Mouse (Mus musculus): ENCODE data around the gene Gm20388.

Gene Gm20388

DNA sequence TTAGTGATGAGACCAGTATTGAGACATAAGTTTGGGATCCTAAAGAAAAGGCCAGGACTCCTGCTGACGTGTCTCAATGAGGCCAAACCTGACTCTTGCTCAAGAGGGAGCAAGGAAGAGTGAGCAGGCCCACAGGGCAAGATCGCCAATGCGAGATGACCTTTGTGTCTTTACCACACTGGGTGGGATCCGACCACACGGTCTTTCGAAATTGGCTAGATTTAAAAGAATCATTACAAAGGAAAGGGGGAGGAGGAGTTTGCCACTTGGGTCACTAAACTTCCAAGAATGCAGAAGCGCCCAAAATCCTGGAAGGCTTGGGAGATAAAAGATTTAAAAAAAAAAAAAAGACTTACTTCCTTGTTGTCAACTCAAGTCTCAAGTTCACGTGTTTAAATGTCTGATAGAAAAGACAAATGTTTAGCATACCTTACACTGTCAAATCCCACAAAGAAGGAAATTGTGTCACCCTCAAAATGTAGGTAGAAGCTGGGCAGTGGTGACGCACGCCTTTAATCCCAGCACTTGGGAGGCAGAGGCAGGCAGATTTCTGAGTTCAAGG is 1936.7 kb downstream of the Gm20388 start:
- no peak for DNase-seq (ENCODE audit: low spot score in 2 of 2)

DNA sequence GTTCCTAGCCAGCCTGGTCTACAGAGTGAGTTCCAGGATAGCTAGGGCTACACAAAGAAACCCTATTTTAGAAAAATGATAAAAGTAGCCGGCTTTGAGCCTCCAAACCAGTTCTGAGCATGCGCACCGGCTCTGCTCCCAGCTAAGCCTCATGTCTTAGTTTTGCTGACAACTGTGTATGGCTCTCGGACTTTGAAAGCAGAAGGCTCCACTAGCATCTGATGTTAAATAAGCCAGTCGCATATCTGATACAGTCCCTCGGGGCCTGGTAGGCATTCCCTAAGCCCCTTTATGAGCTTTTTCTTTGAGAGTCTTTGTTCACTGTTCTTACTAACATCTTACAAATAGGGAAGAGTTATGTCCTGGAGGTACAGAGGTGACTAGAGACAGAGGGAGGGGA is 1937.3 kb downstream of the Gm20388 start:
- DNase-seq (ENCODE audit: low spot score in 2 of 2): no peak

DNA sequence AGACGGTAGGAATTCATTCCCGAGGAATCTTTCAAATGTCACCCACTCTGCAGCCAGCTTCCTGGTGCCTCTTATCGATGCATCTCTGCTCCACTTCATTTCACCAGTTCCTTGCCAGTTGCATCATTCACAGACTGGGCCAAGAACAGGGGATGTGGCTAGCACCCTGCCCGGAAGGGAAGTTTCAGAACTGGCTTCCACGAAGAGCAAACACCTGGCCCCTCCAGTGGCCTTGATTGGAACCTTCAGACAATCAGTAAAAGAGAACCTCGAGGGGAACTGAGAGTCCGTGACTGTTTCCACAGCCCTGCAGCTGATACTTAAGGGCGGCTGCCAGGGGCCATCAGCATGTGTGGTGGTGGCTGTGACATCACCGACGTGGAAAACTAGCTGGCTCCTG is 1937.9 kb downstream of the Gm20388 start:
- DNase-seq (ENCODE audit: low spot score in 2 of 2): no peak

DNA sequence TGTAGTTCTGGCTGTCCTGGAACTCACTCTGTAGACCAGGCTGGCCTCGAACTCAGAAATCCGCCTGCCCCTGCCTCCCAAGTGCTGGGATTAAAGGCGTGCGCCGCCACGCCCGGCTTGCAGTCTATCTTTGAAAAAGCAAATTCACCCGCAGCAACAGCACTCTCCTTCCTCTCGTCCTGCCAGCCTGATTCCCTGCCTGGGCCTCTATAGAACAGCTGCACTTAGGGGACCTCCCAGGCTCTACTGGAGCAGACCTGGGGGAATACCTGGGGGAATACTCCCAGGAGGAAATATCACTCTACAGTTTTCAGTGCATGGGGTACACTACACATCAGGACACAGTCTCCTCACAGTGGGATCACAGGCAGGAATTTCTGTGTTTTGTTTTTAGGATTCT is 1938.7 kb downstream of the Gm20388 start:
- DNase-seq (ENCODE audit: low spot score in 2 of 2): no peak

DNA sequence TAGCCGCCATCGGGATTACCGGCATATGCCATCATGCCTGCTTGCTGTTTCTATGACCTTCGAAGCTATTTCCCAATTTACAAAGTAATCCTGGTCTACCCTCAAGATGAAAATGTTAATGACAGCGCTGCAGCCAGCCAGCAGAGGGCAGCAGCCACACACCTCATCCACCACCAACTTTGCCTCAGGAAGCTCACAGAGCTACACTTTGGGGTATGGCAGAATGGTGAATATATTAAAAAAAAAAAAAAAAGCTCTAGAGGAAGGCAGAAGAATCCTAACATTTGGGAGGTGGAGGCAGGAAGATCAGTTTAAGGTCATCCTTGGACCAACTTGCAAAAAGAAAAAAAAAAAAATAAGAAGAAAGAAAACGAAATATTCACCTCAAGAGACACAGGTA is 1939.4 kb downstream of the Gm20388 start:
- DNase-seq (ENCODE audit: low spot score in 2 of 2): peak in 1 of 2 experiments; percentile 86

DNA sequence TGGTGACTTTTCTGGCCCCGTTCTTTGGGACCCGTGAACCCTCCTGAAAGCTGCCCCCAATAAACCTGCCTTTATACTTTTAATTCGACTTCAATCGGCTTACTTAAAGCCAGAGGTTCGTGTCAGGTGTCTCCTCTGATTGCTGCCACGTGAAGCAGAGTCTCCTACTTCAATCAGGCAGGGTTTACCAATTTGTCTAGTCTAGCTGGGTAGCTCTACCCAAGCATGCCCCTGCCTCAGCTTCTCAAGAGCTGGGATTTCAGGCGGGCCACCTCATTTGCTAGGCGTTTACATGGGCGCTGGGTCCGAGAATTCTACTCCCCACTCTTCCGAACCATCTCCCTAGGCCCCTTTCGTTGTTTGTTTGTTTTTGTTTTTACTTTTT is 1939.8 kb downstream of the Gm20388 start:
- no peak for DNase-seq (ENCODE audit: low spot score in 2 of 2)

DNA sequence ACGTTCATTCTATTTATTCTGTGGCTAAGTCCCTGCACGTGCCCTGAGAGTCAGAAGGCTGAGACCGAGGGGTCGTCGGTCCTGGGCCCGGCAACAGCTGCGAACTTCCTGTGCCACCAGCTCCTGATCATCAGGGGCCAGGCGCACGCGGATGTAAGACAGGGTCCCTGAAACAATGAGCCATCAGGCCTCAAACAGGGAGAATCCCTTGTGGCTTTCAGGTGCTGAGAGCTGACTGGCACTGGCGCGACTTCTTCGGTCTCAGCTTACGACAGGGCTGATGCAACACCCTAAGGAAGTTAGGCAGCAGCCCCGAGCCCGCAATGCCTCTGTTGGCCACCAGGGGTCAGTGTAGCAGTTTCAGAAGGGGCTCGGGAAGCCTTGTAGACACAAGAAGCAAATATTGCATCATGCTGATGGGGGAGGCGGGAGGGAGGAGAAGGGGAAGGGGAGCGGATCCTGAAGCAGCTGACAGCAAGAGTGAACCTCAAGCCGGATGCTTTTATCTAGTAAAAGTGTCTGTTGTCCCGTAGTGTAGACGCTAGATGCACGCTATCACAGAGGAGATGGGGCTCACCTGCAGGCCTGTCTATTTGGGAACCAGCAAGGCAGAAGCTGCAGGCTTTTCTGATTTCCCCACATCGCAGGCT is 1940.3 kb downstream of the Gm20388 start:
- DNase-seq (ENCODE audit: low spot score in 2 of 2): peak; percentile 82 to 99

DNA sequence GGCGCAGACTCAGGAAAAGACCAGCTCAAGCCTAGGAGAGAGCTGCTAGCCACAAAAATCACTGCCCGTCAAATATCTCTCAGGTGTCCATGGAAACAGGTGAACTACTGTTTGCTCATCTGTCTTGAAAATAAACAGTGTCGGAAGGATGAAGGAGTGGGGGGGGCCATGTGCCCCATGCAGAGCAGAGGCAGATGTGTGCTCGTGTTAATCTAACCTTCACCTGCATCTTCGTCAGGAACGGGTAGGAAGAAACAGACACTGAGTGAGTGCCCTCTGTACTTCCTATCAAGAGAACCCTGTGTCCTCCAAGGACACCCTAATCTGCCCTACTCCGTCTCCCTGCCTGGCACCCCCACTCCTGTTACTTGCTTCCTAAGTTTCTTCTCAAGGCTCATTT is 1941.1 kb downstream of the Gm20388 start:
- no peak for DNase-seq (ENCODE audit: low spot score in 2 of 2)

DNA sequence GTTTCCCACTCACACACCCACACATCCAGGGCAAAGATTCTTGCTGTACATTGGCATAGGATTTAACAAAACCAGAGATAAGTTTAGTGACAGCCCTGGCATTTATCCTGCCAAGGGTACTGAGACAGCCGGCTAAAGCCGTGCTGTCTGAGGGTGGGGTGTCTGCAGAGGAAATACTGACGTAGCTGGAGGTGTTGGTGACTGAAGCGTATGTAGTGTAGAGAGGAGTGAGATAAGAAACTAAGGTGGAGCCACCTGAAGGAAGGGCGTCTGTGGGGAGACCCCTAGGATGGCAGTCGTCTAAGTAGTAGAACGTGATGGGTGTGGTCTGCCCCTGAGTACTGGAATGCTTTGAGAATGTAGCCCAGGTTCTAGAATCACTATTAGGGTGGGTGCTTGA is 1941.8 kb downstream of the Gm20388 start:
- no peak for DNase-seq (ENCODE audit: low spot score in 2 of 2)

DNA sequence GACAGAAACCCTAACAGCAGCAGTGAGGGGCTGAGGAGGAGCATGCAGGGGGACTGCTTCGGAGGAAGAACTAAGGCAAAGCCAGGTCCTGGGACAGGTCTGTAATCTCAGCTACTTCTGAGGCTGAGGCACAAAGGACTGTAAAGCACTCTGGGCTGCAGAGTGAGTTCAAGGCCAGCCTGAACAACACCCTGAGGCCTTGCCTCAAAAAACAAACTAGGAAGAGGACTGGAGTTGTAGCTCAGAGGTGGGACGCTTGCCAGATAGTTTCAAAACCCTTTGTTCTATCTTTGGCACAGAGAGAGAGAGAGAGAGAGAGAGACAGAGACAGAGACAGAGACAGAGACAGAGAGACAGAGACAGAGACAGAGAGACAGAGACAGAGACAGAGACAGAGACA is 1942.9 kb downstream of the Gm20388 start:
- no peak for DNase-seq (ENCODE audit: low spot score in 2 of 2)

DNA sequence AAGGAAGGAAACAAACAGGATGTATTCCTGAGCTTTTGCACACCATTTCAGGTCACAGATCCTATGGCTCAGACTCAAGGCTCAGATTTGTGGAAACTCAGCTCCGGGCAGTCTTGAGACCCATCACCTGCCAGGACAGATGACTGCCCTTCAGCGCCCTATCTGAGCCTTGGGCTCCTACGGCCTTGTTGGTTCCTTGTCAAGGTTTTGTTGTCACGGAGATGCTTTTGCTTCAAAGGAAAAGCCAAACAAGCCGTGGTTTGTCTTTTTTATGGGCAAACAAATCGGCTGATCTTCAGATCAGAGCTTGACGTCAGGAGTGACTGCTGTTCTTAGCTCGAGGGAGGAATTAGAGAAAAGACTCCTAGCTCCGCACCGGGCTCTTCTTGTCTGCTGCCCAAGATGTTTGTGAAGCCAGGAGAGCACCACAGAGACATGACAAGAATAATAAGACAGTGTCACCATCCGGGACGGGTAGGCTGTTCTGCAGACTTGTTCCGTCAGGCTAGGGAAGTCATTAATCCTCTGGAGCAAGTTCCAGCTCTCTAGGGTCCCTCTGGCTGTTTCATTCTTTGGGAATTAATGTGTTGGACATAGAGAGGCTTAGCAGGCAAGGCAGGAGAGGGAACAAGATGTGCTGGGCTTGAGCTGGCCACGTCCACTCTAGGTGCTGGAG is 1945.6 kb downstream of the Gm20388 start:
- DNase-seq (ENCODE audit: low spot score in 2 of 2): no peak

DNA sequence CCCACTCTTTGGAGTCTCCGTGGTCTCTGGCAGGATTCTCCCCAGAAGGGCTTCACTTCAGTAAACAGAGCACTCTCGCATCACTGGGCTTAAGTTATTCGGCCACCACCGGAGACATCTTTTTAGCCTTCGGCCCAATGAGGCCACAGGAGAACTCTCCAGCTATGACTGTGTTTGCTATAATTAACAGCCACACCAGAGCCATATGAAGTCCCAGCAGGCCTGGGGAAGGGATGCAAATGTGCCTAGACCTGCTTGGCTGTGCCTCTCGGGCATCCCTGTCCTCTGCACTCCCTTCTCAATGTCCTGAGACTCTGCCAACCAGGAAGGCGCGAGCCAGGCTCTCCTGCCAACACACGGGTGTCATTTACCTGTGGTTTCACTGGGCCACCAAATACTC is 1946.7 kb downstream of the Gm20388 start:
- DNase-seq (ENCODE audit: low spot score in 2 of 2): no peak

DNA sequence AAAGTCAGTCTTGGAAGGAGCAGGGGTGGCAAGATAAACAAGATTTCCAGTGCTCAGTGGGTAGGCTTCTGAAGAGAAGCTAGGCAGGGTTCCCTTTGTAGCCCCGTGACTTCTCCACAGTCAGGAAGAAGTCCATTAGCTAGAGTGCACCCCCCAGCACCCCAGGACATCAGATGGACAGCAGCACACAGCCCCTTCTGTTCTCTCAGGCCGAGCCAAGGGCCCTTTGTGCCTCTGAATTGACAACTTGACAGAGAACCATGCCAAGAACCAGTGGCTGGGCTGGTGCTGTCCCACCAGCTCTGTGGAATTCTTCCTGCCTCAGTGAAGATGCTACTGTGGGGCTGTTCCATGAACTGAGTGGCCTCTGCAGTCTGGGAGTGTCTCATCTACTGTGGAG is 1947.1 kb downstream of the Gm20388 start:
- no peak for DNase-seq (ENCODE audit: low spot score in 2 of 2)

DNA sequence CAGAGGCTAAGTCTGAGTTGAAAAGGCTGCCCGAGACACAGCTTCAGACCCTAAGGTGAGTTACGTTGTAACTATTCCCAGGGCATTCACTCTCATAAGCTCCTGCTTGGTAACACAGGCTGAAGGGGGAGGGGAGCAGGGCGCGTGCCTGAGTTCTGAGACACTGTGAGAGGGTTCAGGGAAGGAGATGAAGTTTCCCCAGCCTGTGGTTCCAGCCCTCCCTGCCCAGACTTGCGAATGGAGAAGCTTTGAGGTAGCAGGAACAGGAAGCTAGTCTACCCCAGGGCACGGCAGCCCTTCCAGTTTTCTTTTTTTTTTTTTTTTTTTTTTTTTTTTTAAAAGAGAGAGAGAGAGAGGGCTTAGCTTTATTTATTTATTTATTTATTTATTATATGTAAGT is 1950.6 kb downstream of the Gm20388 start:
- DNase-seq (ENCODE audit: low spot score in 2 of 2): no peak

DNA sequence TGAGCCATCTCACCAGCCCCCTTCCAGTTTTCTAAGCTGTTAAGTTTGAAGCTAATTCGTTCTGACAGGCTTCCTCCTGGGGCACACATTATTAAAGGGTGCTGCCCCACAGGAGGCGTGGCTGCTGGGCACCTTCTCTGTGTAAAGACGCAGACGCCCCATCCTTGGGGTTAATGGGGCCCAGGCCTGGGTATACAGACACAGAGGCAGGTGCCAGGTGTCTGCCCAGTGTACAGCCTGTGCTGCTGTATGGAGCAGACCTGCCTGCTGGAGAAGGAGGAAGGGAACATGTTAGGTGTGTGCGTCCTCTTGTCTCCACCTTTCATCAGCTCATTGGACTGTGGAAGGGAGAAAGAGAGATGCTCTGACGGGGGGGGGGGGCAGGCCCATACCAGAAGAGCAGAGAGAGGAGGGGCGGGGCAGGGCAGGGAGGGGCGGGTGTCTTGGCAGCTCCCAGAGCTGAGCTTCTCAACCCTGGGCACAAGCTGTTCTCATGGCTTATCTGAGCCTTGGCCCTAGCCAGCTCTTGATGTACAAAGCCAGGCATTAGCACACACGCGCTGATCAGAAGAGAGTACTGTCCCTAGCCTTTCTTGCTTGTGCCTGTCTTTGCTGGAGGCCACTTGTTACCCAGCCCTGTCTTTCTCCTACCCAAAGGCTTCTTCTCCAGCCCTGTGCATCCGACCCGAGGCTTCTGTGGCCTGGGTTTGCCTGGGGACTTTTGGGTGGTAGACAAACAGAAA is 1951.3 kb downstream of the Gm20388 start:
- DNase-seq (ENCODE audit: low spot score in 2 of 2): no peak

DNA sequence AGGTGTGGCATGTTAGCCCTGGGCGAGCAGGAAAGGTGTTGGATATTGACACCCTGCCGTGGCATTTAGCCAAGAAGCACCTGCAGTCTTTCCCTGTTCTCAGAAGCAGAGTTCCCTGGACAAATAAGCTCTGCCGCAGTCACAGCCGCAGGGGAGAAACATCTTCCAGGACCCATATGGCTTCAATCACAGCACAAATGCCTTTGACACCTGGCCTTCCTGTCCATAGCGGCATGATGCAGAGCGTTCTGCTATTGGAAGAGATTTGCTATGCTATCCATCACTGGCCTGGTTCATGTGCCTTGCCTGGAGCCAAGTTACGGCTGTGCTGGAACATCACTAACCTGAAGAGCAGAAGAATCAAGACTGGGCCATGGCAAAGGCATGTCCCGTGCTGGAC is 1954.7 kb downstream of the Gm20388 start:
- DNase-seq (ENCODE audit: low spot score in 2 of 2): no peak

DNA sequence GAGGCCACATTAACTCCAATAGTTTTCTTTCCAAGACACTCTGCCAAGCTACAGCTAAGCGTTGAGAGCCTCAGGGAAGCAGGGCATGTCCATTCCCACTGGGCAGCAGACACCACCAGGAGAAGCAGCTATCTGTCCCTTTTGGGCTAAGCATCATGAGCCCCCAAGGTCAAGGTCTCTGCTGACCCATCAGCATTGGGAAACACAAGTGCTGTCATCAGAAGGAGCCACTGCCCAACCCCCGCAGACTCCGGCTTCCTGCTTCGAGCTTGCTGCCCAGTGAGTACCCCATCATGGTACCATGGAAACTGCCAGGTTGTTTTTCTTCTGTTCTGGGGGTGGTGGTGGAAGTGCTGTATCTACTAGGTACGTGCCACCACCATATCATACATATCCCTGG is 1957.6 kb downstream of the Gm20388 start:
- DNase-seq (ENCODE audit: low spot score in 2 of 2): no peak

DNA sequence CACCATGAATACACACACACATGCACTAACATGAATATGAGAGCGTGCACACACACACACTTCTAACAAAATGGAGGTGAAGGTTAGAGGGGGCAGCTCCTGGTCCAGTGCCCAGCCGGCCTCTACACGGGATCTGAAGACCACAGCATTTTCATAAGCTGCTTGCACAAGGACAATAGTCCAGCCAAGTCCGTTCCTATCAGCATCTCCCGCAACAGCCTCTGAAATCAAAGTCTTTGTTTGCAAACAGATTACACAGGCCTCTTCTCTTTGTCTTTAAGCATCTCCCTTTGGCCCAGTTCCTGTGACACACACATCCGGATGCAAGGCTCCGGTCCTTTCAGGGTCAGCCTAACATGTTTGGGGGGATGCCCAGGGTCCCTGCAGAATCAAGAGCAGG is 1958.3 kb downstream of the Gm20388 start:
- DNase-seq (ENCODE audit: low spot score in 2 of 2): no peak

DNA sequence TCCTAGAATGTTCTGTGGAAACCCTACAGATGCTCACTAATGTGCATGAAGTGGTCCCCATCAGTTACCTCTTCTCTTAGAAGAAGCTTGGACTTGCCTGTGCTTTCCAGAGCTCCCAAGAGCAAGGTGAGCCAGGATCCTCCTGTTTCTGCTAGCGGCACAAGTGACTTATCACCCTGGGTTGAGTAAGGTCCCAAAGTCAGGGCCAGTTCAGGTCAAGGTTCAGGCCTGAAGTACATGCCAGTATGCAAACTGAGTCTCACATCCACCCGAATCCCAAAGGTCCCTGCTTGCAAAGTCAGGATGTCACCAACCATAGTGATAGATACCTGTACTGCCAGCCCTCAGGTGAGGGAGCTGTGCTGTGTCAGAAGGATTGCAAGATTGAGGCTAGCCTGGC is 1959.5 kb downstream of the Gm20388 start:
- no peak for DNase-seq (ENCODE audit: low spot score in 2 of 2)

DNA sequence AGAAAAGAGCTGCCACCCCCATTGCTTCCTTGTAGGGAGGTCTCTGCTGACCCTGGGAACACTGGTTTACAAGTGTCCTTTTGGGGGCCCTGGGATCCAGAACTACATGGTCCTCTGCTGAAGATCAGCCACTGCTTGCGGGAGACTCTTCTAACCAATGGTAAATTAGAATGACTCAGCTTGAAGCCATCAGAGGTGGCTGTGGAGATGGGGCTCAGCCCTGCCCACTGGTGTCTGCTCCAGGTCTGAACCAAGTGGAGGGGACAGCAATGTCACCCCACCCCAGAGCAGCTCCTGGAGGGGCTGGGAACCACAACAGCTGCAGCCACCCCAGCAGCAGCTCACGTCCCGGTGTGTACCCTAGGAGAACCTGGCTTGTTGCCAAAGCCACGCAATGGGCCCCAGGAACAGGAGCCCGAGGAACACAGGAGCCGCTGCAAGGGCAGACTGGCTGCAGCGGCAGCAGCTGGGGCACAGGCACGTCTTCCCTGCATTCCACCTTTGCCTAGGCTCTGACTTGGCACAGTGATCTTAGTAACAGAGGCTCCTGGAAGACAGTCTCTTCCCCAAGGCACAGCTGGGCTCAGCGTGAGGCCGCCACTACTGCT is 1961.3 kb downstream of the Gm20388 start:
- no peak for DNase-seq (ENCODE audit: low spot score in 2 of 2)

DNA sequence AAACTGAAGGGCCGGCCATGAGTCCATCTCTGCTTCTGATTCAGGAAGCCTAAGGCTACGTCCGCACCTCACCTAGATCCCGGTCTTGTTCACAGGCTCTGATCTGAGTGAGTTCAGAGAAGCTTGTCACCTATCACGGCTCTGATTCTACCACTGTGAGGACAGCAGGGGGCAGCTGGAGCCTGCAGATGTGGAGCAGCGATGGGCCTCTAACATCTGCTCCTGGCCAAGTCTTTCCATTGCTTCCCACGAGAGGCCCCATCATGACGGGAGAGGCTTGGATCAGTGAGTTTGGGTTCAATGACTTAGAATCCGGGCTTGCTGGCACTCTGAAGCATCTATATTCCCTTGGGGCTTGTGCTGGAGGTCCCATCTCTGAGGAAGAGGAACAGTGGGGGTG is 1963.4 kb downstream of the Gm20388 start:
- no peak for DNase-seq (ENCODE audit: low spot score in 2 of 2)

DNA sequence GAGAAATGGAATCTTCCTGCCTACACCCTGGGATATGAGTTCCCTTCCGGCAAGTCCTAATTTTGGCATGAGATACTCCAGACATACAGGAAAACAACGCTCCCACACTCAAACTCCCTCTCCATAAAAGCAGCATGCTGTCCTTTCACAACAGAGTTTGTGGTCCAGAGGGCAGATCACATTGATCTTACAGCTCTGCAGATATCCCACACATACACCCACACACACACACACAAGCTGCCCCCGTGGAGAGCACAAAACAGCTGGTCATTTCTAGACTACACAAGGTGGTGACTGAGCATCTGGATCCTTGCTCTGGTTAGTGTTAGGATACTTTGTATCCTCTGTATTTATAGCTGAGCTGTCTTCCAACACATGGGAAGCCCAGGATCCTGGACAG is 1964.4 kb downstream of the Gm20388 start:
- DNase-seq (ENCODE audit: low spot score in 2 of 2): peak in 1 of 2 experiments; percentile 36

Measured in left cerebral cortex, adult 9 months (tissue).